Mouse (Mus musculus) large intestine, adult 2 months (tissue): ENCODE results near the gene Leo1. TPM values are rescaled to one million over a fixed set of nuclear protein-coding genes. Genes with fewer than 3 reads are reported as not detected.
"Not testable (repeated sequence)": the region's sequence is repeated elsewhere in the genome, so short reads cannot be mapped to it uniquely, and the experiment has no call there.

Source experiments
- DNase-seq: peaks from one replicate; pipeline ENCODE4 v3.0.0-alpha.2; 2012; ENCODE audit warnings: low read depth, low spot score
- WGBS: fragments of 180-500 bp; shearing (Covaris S2); methylation state at CpG from one replicate; pipeline ENCODE4 v1.1.7; 2018; 5-methylcytosine and 5-hydroxymethylcytosine counted together
- polyA plus RNA-seq: library from polyadenylated mRNA; depleted of rRNA; stranded (reverse); fragments of >200 nt; gene quantifications from 2 replicates; pipeline ENCODE4 v1.2.3, GENCODE M21; 2012

Gene Leo1
- polyA plus RNA-seq, 1 experiment = 3.9 TPM

- 81% methylated on average over 6 of the region's 6 CpGs for WGBS
Measured at GRCm38 (mm10) chr9:75424358-75425150, 16.8 kb upstream of the Leo1 start.

GRCm38 (mm10) chr9:75425796-75426391 is 15.4 kb upstream of the Leo1 start:
- WGBS = 78% methylated on average over 7 of the region's 7 CpGs
- no peak for DNase-seq

More at GRCm38 (mm10) chr9:75424358-75425150, 16.8 kb upstream of the Leo1 start:
- no peak for DNase-seq

- WGBS = 76% methylated on average over 9 of the region's 9 CpGs
Measured at GRCm38 (mm10) chr9:75427366-75428273, 13.7 kb upstream of the Leo1 start.

DNA sequence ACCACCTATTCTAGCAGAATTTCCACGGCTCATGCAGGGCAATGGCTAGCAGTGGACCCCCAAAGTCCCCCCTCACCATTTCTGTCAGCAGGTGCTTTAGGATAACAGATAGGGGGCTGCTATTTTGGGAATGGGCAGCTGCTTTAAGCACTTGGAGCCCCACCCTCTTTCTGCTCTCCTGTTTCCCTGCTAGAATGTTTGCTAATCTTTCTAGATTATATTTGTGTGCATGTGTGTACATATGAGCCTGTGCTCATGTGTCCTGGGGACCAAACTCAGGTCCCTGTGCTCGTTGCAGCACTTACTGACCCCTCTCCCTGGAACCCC is 13.1 kb upstream of the Leo1 start:
- WGBS = 69% methylated on average over 2 of the region's 2 CpGs
- DNase-seq = no peak

More at GRCm38 (mm10) chr9:75427366-75428273, 13.7 kb upstream of the Leo1 start:
- no peak for DNase-seq

- no peak for DNase-seq
- WGBS = 71% methylated on average over 2 of the region's 2 CpGs
Measured at GRCm38 (mm10) chr9:75429040-75429439, 12.3 kb upstream of the Leo1 start.

- 77% methylated on average over 1 of the region's 1 CpGs for WGBS
- DNase-seq = no peak
Measured at GRCm38 (mm10) chr9:75429657-75430056, 11.7 kb upstream of the Leo1 start.

GRCm38 (mm10) chr9:75430822-75431621 is 10.3 kb upstream of the Leo1 start:
- WGBS = 77% methylated on average over 16 of the region's 16 CpGs
- DNase-seq = no peak

DNA sequence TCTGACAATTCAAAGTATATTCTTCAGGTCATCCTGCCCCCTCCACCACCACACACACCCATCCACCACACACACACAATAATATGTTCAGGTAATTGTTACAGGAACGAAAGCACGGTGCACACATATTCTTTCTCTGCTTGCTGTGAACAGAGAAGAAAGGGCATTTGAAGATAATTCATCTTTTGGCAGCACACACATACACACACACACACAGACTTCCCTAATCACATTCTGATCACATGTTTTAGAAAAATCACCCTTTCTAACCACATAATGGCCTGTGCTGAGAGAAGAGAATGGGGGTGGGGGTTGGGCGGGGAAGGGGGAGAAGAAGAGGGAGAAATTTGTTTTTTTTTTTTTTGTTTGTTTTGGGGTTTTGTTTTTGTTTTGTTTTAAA is 8.6 kb upstream of the Leo1 start:
- no peak for DNase-seq
- 80% methylated on average over 3 of the region's 3 CpGs for WGBS

- 10% methylated on average over 7 of the region's 7 CpGs for WGBS
- peak; percentile 67 for DNase-seq
Measured at GRCm38 (mm10) chr9:75434172-75434793, 7.0 kb upstream of the Leo1 start.

DNA sequence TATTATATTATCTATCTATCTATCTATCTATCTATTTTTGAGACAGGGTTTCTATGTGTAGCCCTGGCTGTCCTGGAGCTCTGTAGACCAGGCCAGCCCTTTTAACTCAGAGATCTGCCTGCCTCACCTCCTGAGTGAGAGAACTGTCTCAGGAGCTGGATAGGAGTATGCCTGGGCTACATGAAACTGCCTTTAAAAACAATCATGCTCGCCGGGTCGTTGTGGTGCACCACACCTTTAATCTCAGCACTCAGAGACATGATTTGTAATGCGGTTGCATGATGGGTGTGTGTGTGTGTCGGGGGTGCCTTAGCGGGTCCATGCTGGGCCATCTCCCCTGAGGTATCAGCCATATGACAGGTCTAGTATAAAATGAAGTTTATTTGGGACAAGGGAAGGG is 6.5 kb upstream of the Leo1 start:
- 50% methylated on average over 6 of the region's 6 CpGs for WGBS
- DNase-seq = no peak

GRCm38 (mm10) chr9:75435291-75435690 is 6.0 kb upstream of the Leo1 start:
- DNase-seq = no peak
- WGBS = 68% methylated on average over 4 of the region's 4 CpGs

GRCm38 (mm10) chr9:75435918-75436317 is 5.4 kb upstream of the Leo1 start:
- WGBS = 4% methylated on average over 12 of the region's 12 CpGs

DNA sequence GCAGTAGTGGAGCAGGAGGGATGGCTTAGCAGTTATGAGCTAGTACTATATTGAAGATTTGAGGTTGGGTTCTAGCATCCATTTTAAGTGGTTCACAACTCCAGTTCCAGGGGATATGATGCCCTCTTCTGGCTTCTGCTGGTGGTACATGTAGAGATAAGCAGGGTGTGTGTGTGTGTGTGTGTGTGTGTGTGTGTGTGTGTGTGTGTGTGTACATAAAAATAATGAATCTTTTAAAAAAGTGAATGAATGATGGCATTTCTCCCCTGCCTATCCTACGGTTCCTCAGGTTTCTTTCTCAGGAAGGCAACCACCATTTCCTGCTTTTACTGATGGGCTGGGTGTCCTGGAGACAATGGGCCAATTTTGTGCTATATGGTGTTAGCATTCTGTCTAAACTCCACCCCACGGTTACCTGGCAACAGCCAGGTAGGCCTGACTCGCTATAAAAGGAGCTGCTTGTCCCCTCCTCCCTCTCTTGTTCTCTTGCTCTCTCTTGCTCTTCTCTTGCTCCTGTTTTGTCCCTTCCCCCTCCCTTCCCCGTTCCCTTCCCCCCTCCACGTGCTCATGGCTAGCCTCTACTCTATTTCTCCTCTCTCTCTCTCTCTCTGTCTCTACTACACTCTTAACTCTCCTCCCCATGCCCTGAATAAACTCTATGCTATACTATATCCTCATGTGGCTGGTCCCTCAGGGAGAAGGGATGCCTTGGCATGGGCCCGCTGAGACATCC is 3.5 kb upstream of the Leo1 start:
- whole genome bisulfite sequencing = 24% methylated on average over 6 of the region's 6 CpGs
- no peak for DNase-seq

More at GRCm38 (mm10) chr9:75435918-75436317, 5.4 kb upstream of the Leo1 start:
- DNase-seq = peak; percentile 57

DNA sequence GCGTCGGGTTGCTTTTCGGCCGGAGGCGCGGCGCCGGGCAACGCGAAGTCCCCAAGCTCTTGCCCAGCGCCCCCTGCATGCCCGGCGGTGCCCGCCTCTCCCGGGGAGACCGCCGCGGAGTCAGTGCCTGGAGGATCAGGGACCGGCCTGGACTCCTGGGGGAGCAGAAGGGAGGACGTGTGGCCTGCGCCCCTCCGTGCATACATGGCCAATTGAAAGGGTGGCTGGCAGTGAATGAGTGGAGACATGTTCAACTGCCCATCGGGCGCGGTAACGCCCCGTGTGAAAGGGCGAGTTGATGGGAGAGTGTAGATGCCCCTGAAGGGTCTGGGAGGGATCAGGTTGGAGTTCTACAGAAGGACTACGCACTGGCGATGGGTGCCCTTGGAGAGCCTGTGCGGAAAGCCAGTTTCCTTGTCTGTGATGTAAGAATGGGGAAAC is 387 bp downstream of the Leo1 start:
- WGBS = under 1% methylated on average over 31 of the region's 31 CpGs
- DNase-seq = no peak

DNA sequence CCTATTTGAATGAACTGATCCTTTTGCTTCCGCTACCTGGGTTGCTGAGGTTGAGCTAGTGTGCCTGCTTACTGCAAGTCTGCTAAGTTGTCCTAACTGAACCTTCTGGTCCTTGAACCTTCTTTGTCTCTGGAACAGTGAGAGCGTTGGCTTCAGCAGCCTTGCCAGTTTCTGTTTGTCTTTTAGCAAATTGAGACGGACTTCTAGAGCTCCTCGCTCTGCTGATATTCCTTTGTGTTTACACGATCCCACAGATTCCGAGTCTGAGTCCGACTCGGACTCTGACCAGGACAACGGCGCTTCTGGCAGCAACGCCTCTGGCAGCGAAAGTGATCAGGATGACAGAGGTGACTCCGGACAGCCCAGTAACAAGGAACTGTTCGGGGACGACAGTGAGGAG is 3.7 kb downstream of the Leo1 start:
- no peak for DNase-seq
- WGBS = 87% methylated on average over 15 of the region's 15 CpGs

GRCm38 (mm10) chr9:75446574-75446973 is 5.2 kb downstream of the Leo1 start:
- 79% methylated on average over 10 of the region's 10 CpGs for WGBS
- DNase-seq = not testable (repeated sequence)

- WGBS = 75% methylated on average over 3 of the region's 3 CpGs
- DNase-seq = no peak
Measured at GRCm38 (mm10) chr9:75448021-75448420, 6.7 kb downstream of the Leo1 start.

- no peak for DNase-seq
- WGBS = 81% methylated on average over 2 of the region's 2 CpGs
Measured at GRCm38 (mm10) chr9:75453994-75454393, 12.7 kb downstream of the Leo1 start.
